Mouse (Mus musculus): ENCODE results near the gene Vav2. TPM values are rescaled to one million over a fixed set of nuclear protein-coding genes. Genes with fewer than 3 reads are reported as not detected.

Vav2 gene
- total and polyA plus RNA-seq, 3 experiments, result 11.3 to 12.5 (median 11.9) TPM

- DNase-seq, result no peak
- Histone ChIP-seq H3K27ac (no peak overlapping the region), H3K27me3 (ENCODE audit: control insufficient read depth, insufficient read depth, low read length) (no peaks in the 10 kb centered on the region), H3K9ac (ENCODE audit: low read depth, low read length) (no peak overlapping the region), H3K79me2 (replicated peaks; ENCODE audit: control insufficient read depth, insufficient read depth, low read length) (peaks cover 6% of the 10 kb centered on the region), H3K4me3 (no peak overlapping the region), H3K4me1 (ENCODE audit: control insufficient read depth, insufficient read depth, low read length) (no peaks in the 10 kb centered on the region; the same call in 1 of the 2 replicates), H3K36me3 (ENCODE audit: control insufficient read depth, insufficient read depth, low read length) (no peaks in the 10 kb centered on the region)
- TF ChIP-seq CTCF (IDR thresholded peaks at IDR 0.05) (no peak), EP300 (IDR thresholded peaks at IDR 0.05; ENCODE audit: insufficient read depth, low read depth, low read length) (no peak), POLR2A (IDR thresholded peaks at IDR 0.05; ENCODE audit: insufficient read depth, low read depth, low read length) (no peak)
- 94% methylated on average over 4 of the region's 4 CpGs for WGBS
- intact Hi-C loops (cut with DNase I), result no loop called here
Observed at GRCm38 (mm10) chr2:27461881-27462660, 35.2 kb upstream of the Vav2 start.

DNA sequence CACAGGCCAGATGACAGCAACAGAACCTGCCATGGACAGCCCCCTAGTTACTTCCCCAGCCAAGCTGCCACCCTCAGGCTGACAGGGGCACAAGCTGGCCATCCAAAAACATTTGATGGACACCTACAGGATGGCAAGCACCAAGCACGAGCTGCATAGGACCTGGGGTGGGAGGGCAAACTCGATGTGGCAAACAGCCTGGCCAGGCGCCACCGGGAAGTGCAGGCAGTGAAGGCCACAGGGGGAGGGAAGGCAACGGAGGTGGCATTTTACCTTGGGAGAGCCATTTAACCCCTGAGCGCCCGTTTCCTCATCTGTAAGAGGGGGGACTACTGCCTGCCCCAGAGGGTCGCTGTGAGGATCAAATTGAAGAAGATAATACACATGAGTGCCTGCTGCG, 33.8 kb upstream of the Vav2 start:
- TF ChIP-seq CTCF (IDR thresholded peaks at IDR 0.05) (no peak), EP300 (IDR thresholded peaks at IDR 0.05; ENCODE audit: insufficient read depth, low read depth, low read length) (no peak), POLR2A (IDR thresholded peaks at IDR 0.05; ENCODE audit: insufficient read depth, low read depth, low read length) (no peak)
- Histone ChIP-seq H3K9ac (ENCODE audit: low read depth, low read length) (no peak overlapping the region), H3K27me3 (ENCODE audit: control insufficient read depth, insufficient read depth, low read length) (no peaks in the 10 kb centered on the region), H3K36me3 (ENCODE audit: control insufficient read depth, insufficient read depth, low read length) (no peaks in the 10 kb centered on the region), H3K27ac (no peak overlapping the region), H3K79me2 (replicated peaks; ENCODE audit: control insufficient read depth, insufficient read depth, low read length) (peaks cover 4% of the 10 kb centered on the region), H3K4me3 (no peak overlapping the region), H3K4me1 (ENCODE audit: control insufficient read depth, insufficient read depth, low read length) (no peaks in the 10 kb centered on the region; the same call in 1 of the 2 replicates)
- no peak for DNase-seq
- 61% methylated on average over 9 of the region's 9 CpGs for WGBS
- intact Hi-C loops (cut with DNase I), result no loop called here

DNA sequence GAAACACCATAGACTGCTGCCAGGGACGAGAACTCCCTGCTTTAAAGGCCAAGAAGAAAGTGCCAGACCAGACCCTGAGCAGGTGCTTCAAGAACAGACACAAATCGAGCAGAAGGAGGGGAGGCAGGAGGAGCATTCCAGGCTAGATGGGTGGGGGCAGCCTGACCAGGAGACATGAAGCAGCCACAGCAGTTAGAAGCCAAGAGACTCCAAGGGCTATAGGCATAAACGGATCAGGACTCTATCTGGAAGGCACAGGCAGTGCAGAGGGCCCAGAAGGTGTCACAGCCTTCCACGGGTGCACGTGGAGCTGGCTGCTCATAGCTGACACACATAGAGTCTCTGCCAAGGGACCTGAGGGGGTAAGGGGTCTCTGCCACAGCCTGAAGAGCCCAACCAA, 33.3 kb upstream of the Vav2 start:
- H3K27ac ChIP-seq, result no peak overlapping the region
- H3K27me3 ChIP-seq (ENCODE audit: control insufficient read depth, insufficient read depth, low read length), result no peaks in the 10 kb centered on the region
- peaks cover 4% of the 10 kb centered on the region for H3K79me2 ChIP-seq (replicated peaks; ENCODE audit: control insufficient read depth, insufficient read depth, low read length)
- DNase-seq, result no peak
- no peaks in the 10 kb centered on the region for H3K36me3 ChIP-seq (ENCODE audit: control insufficient read depth, insufficient read depth, low read length)
- intact Hi-C loops (cut with DNase I), result no loop called here
- H3K9ac ChIP-seq (ENCODE audit: low read depth, low read length), result no peak overlapping the region
- H3K4me1 ChIP-seq (ENCODE audit: control insufficient read depth, insufficient read depth, low read length), result no peaks in the 10 kb centered on the region
- TF ChIP-seq POLR2A (IDR thresholded peaks at IDR 0.05; ENCODE audit: insufficient read depth, low read depth, low read length) (no peak), EP300 (IDR thresholded peaks at IDR 0.05; ENCODE audit: insufficient read depth, low read depth, low read length) (no peak), CTCF (IDR thresholded peaks at IDR 0.05) (no peak)
- WGBS, result 77% methylated on average over 5 of the region's 5 CpGs
- H3K4me3 ChIP-seq, result no peak overlapping the region

DNA sequence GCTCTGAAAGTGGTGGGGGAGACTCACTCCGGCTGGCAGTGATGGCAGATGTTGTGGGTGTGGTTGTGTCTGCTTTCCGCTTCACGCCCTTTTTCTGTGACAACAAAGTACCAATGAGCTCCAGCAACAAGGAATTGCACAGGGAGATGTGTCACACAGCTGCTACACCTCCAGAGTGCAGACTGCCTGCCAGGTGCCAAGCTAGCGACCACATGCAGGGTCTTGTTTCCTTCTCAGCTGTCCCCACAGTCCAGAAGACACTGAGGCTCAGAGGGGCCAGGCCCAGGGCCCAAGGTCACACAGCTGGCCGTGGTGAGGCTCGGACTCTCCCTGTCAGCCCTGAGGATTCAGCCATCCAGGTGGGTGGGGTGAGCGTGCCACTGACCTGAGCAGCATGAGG, 32.9 kb upstream of the Vav2 start:
- no peak for DNase-seq
- peaks cover 3% of the 10 kb centered on the region for H3K79me2 ChIP-seq (replicated peaks; ENCODE audit: control insufficient read depth, insufficient read depth, low read length)
- no peaks in the 10 kb centered on the region for H3K36me3 ChIP-seq (ENCODE audit: control insufficient read depth, insufficient read depth, low read length)
- no peak overlapping the region for H3K27ac ChIP-seq
- no peak overlapping the region for H3K9ac ChIP-seq (ENCODE audit: low read depth, low read length)
- H3K4me3 ChIP-seq, result no peak overlapping the region
- WGBS, result 83% methylated on average over 7 of the region's 7 CpGs
- H3K27me3 ChIP-seq (ENCODE audit: control insufficient read depth, insufficient read depth, low read length), result no peaks in the 10 kb centered on the region
- intact Hi-C loops (cut with DNase I), result no loop called here
- TF ChIP-seq POLR2A (IDR thresholded peaks at IDR 0.05; ENCODE audit: insufficient read depth, low read depth, low read length) (no peak), EP300 (IDR thresholded peaks at IDR 0.05; ENCODE audit: insufficient read depth, low read depth, low read length) (no peak), CTCF (IDR thresholded peaks at IDR 0.05) (no peak)
- H3K4me1 ChIP-seq (ENCODE audit: control insufficient read depth, insufficient read depth, low read length), result no peaks in the 10 kb centered on the region

DNA sequence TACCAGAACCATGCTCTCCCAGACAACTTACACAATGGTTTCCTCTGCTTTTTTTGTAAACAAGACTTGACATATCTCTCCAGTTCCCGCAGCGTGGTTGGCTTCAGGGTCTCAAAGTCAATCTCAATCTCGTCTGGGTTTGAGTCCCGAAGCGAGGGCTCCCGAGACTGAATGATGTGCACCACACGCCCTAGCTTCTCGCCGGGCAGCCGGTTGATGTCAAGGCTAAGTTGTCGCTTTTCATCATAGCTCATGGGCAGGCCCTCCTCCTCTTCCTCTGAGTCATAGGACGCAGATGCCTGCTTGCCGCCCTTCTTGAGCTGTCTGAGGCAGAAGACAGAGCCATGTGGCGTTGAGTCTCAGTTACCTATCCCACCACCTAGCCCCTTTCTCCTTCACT, 23.4 kb upstream of the Vav2 start:
- intact Hi-C loops (cut with DNase I), result no loop called here
- H3K4me3 ChIP-seq, result no peak overlapping the region
- no peaks in the 10 kb centered on the region for H3K27me3 ChIP-seq (ENCODE audit: control insufficient read depth, insufficient read depth, low read length)
- H3K79me2 ChIP-seq (replicated peaks; ENCODE audit: control insufficient read depth, insufficient read depth, low read length), result no peaks in the 10 kb centered on the region
- H3K4me1 ChIP-seq (ENCODE audit: control insufficient read depth, insufficient read depth, low read length), result no peaks in the 10 kb centered on the region
- no peak for DNase-seq
- TF ChIP-seq POLR2A (IDR thresholded peaks at IDR 0.05; ENCODE audit: insufficient read depth, low read depth, low read length) (no peak), CTCF (IDR thresholded peaks at IDR 0.05) (no peak), EP300 (IDR thresholded peaks at IDR 0.05; ENCODE audit: insufficient read depth, low read depth, low read length) (no peak)
- H3K9ac ChIP-seq (ENCODE audit: low read depth, low read length), result no peak overlapping the region
- no peak overlapping the region for H3K27ac ChIP-seq
- 61% methylated on average over 14 of the region's 14 CpGs for WGBS
- H3K36me3 ChIP-seq (ENCODE audit: control insufficient read depth, insufficient read depth, low read length), result no peaks in the 10 kb centered on the region

DNA sequence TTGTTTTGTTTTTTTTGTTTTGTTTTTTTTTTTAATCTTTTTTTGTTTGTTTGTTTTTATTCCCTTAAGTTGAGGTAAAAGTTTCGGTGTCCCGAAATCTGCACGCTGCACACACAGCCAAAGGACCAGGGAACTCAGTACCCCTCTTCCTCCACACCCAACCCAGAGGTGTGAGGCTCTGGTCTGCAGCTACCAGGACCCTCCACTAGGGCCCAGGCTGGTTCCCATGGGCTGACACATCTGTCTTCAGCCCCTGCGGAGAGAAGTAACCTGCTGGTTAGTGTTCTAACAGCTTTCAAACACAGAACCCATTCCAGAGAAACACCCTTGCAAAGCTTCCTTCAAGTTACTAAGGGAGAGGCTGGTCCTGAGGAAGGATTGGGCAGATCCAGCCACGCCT, 20.9 kb upstream of the Vav2 start:
- no peak for DNase-seq
- H3K27me3 ChIP-seq (ENCODE audit: control insufficient read depth, insufficient read depth, low read length), result no peaks in the 10 kb centered on the region
- WGBS, result 88% methylated on average over 5 of the region's 5 CpGs
- H3K79me2 ChIP-seq (replicated peaks; ENCODE audit: control insufficient read depth, insufficient read depth, low read length), result no peaks in the 10 kb centered on the region
- H3K9ac ChIP-seq (ENCODE audit: low read depth, low read length), result no peak overlapping the region
- H3K27ac ChIP-seq, result no peak overlapping the region
- H3K4me3 ChIP-seq, result no peak overlapping the region
- H3K4me1 ChIP-seq (ENCODE audit: control insufficient read depth, insufficient read depth, low read length), result no peaks in the 10 kb centered on the region
- no peaks in the 10 kb centered on the region for H3K36me3 ChIP-seq (ENCODE audit: control insufficient read depth, insufficient read depth, low read length)
- intact Hi-C loops (cut with DNase I), result no loop called here
- TF ChIP-seq EP300 (IDR thresholded peaks at IDR 0.05; ENCODE audit: insufficient read depth, low read depth, low read length) (no peak), POLR2A (IDR thresholded peaks at IDR 0.05; ENCODE audit: insufficient read depth, low read depth, low read length) (no peak), CTCF (IDR thresholded peaks at IDR 0.05) (peak; percentile 22; the same call in 1 of the 2 replicates)
